Mouse (Mus musculus): ENCODE data around the gene Smchd1. TPM values are rescaled to one million over a fixed set of nuclear protein-coding genes. Genes with fewer than 3 reads are reported as not detected.
"Not testable (repeated sequence)": the region's sequence is repeated elsewhere in the genome, so short reads cannot be mapped to it uniquely, and the experiment has no call there.

Gene Smchd1
- polyA plus RNA-seq, 1 experiment: 4.1 TPM

- no peak for TF ChIP-seq GATA1 (IDR thresholded peaks at IDR 0.05; ENCODE audit: borderline replicate concordance, low read length)
- H3K4me1 ChIP-seq: no peaks in the 10 kb centered on the region
- peaks cover 87% of the 10 kb centered on the region for H3K36me3 ChIP-seq (replicated peaks; ENCODE audit: low read length)
Observed at GRCm38 (mm10) chr17:71354205-71354604, 120.9 kb downstream of the Smchd1 start.

GRCm38 (mm10) chr17:71348188-71348587, 127.0 kb downstream of the Smchd1 start:
- Histone ChIP-seq H3K9me3 (no peaks in the 10 kb centered on the region), H3K36me3 (replicated peaks; ENCODE audit: low read length) (peaks cover 94% of the 10 kb centered on the region), H3K4me1 (peaks cover 8% of the 10 kb centered on the region; the same call in 1 of the 2 replicates)

More at GRCm38 (mm10) chr17:71354205-71354604, 120.9 kb downstream of the Smchd1 start:
- H3K9me3 ChIP-seq: no peaks in the 10 kb centered on the region
- no peak overlapping the region for H3K4me3 ChIP-seq (replicated peaks)
- no peaks in the 10 kb centered on the region for H3K27me3 ChIP-seq (replicated peaks)

GRCm38 (mm10) chr17:71342006-71342405, 133.1 kb downstream of the Smchd1 start:
- Histone ChIP-seq H3K36me3 (replicated peaks; ENCODE audit: low read length) (peaks cover 34% of the 10 kb centered on the region), H3K4me1 (peaks cover 24% of the 10 kb centered on the region), H3K9me3 (no peaks in the 10 kb centered on the region), H3K27me3 (replicated peaks) (no peaks in the 10 kb centered on the region), H3K4me3 (replicated peaks) (no peak overlapping the region)
- TF ChIP-seq FLI1 (IDR thresholded peaks at IDR 0.05; ENCODE audit: low read length) (no peak), GATA1 (IDR thresholded peaks at IDR 0.05; ENCODE audit: borderline replicate concordance, low read length) (no peak)

More at GRCm38 (mm10) chr17:71348188-71348587, 127.0 kb downstream of the Smchd1 start:
- no peak for TF ChIP-seq FLI1 (IDR thresholded peaks at IDR 0.05; ENCODE audit: low read length)
- no peak for TF ChIP-seq GATA1 (IDR thresholded peaks at IDR 0.05; ENCODE audit: borderline replicate concordance, low read length)
- Histone ChIP-seq H3K27me3 (replicated peaks) (no peaks in the 10 kb centered on the region), H3K4me3 (replicated peaks) (no peak overlapping the region)

GRCm38 (mm10) chr17:71338627-71339026, 136.5 kb downstream of the Smchd1 start:
- Histone ChIP-seq H3K9me3 (no peaks in the 10 kb centered on the region), H3K36me3 (replicated peaks; ENCODE audit: low read length) (peaks cover 5% of the 10 kb centered on the region), H3K27me3 (replicated peaks) (no peaks in the 10 kb centered on the region), H3K4me1 (peaks cover 26% of the 10 kb centered on the region), H3K4me3 (replicated peaks) (no peak overlapping the region)
- TF ChIP-seq GATA1 (IDR thresholded peaks at IDR 0.05; ENCODE audit: borderline replicate concordance, low read length): no peak
- no peak for TF ChIP-seq FLI1 (IDR thresholded peaks at IDR 0.05; ENCODE audit: low read length)

- H3K27me3 ChIP-seq (replicated peaks): no peaks in the 10 kb centered on the region
- H3K4me1 ChIP-seq: peaks cover 26% of the 10 kb centered on the region
- H3K36me3 ChIP-seq (replicated peaks; ENCODE audit: low read length): no peaks in the 10 kb centered on the region
- TF ChIP-seq GATA1 (IDR thresholded peaks at IDR 0.05; ENCODE audit: borderline replicate concordance, low read length): no peak
- no peak overlapping the region for H3K4me3 ChIP-seq (replicated peaks)
- no peaks in the 10 kb centered on the region for H3K9me3 ChIP-seq
Observed at GRCm38 (mm10) chr17:71337546-71337945, 137.6 kb downstream of the Smchd1 start.

GRCm38 (mm10) chr17:71336421-71336820, 138.7 kb downstream of the Smchd1 start:
- no peaks in the 10 kb centered on the region for H3K36me3 ChIP-seq (replicated peaks; ENCODE audit: low read length)
- peaks cover 26% of the 10 kb centered on the region for H3K4me1 ChIP-seq
- H3K27me3 ChIP-seq (replicated peaks): peaks cover 4% of the 10 kb centered on the region
- H3K9me3 ChIP-seq: no peaks in the 10 kb centered on the region
- no peak overlapping the region for H3K4me3 ChIP-seq (replicated peaks)
- TF ChIP-seq GATA1 (IDR thresholded peaks at IDR 0.05; ENCODE audit: borderline replicate concordance, low read length): no peak
- TF ChIP-seq FLI1 (IDR thresholded peaks at IDR 0.05; ENCODE audit: low read length): no peak

- no peak overlapping the region for H3K4me3 ChIP-seq (replicated peaks)
- TF ChIP-seq GATA1 (IDR thresholded peaks at IDR 0.05; ENCODE audit: borderline replicate concordance, low read length): no peak
- TF ChIP-seq FLI1 (IDR thresholded peaks at IDR 0.05; ENCODE audit: low read length): no peak
- no peaks in the 10 kb centered on the region for H3K36me3 ChIP-seq (replicated peaks; ENCODE audit: low read length)
Observed at GRCm38 (mm10) chr17:71332298-71332697, 142.8 kb downstream of the Smchd1 start.

GRCm38 (mm10) chr17:71320731-71321130, 154.4 kb downstream of the Smchd1 start:
- not testable (repeated sequence) for H3K9me3 ChIP-seq; H3K27me3 ChIP-seq (replicated peaks); H3K4me1 ChIP-seq; H3K36me3 ChIP-seq (replicated peaks; ENCODE audit: low read length); H3K4me3 ChIP-seq (replicated peaks)

More at GRCm38 (mm10) chr17:71332298-71332697, 142.8 kb downstream of the Smchd1 start:
- Histone ChIP-seq H3K27me3 (replicated peaks) (peaks cover 4% of the 10 kb centered on the region), H3K9me3 (no peaks in the 10 kb centered on the region), H3K4me1 (peaks cover 12% of the 10 kb centered on the region)

GRCm38 (mm10) chr17:71319361-71319760, 155.8 kb downstream of the Smchd1 start:
- peaks cover 2% of the 10 kb centered on the region for H3K27me3 ChIP-seq (replicated peaks)
- H3K9me3 ChIP-seq: peaks cover 4% of the 10 kb centered on the region
- peaks cover 8% of the 10 kb centered on the region for H3K4me1 ChIP-seq
- no peak for TF ChIP-seq GATA1 (IDR thresholded peaks at IDR 0.05; ENCODE audit: borderline replicate concordance, low read length)
- no peak for TF ChIP-seq FLI1 (IDR thresholded peaks at IDR 0.05; ENCODE audit: low read length)
- H3K4me3 ChIP-seq (replicated peaks): no peak overlapping the region
- no peaks in the 10 kb centered on the region for H3K36me3 ChIP-seq (replicated peaks; ENCODE audit: low read length)

- Histone ChIP-seq H3K27me3 (replicated peaks) (peaks cover 2% of the 10 kb centered on the region), H3K4me1 (peaks cover 12% of the 10 kb centered on the region), H3K36me3 (replicated peaks; ENCODE audit: low read length) (no peaks in the 10 kb centered on the region), H3K9me3 (peaks cover 4% of the 10 kb centered on the region), H3K4me3 (replicated peaks) (no peak overlapping the region)
- no peak for TF ChIP-seq FLI1 (IDR thresholded peaks at IDR 0.05; ENCODE audit: low read length)
Observed at GRCm38 (mm10) chr17:71317571-71317970, 157.6 kb downstream of the Smchd1 start.

- TF ChIP-seq FLI1 (IDR thresholded peaks at IDR 0.05; ENCODE audit: low read length) (no peak), GATA1 (IDR thresholded peaks at IDR 0.05; ENCODE audit: borderline replicate concordance, low read length) (no peak)
- H3K27me3 ChIP-seq (replicated peaks): peaks cover 9% of the 10 kb centered on the region
- H3K4me3 ChIP-seq (replicated peaks): no peak overlapping the region
- H3K9me3 ChIP-seq: no peaks in the 10 kb centered on the region
- H3K36me3 ChIP-seq (replicated peaks; ENCODE audit: low read length): no peaks in the 10 kb centered on the region
- H3K4me1 ChIP-seq: peaks cover 38% of the 10 kb centered on the region
Observed at GRCm38 (mm10) chr17:71314315-71314714, 160.8 kb downstream of the Smchd1 start.
